Mouse (Mus musculus): ENCODE data around the gene Prss47. TPM values are rescaled to one million over a fixed set of nuclear protein-coding genes. Genes with fewer than 3 reads are reported as not detected.

The Prss47 gene
- polyA plus RNA-seq (2015; fragmentation: Nextera tagmentation; extraction: Ambion mirVana): not detected in 2 replicates

- Histone ChIP-seq H3K4me1 (replicated peaks) (no peaks in the 10 kb centered on the region), H3K27ac (no peak within 1 kb of the TSS), H3K27me3 (no peaks in the 10 kb centered on the region), H3K9ac (no peak within 1 kb of the TSS), H3K4me2 (no peak within 1 kb of the TSS), H3K4me3 (replicated peaks) (no peak within 1 kb of the TSS), H3K9me3 (replicated peaks) (no peaks in the 10 kb centered on the region), H3K36me3 (no peaks in the 10 kb centered on the region)
- WGBS (ENCODE audit: insufficient replicate concordance): 74% methylated on average over 9 of the region's 9 CpGs
- ATAC-seq (ENCODE audit: low read depth) (no peak), DNase-seq (no peak)
These were observed at the start of gene Prss47 for GRCm38 (mm10) chr13:65052660-65053059. TSS of gene Prss47 (minus strand) at chr13:65052760.

GRCm38 (mm10) chr13:65101232-65101631, 48.7 kb upstream of the Prss47 start:
- 63% methylated on average over 3 of the region's 3 CpGs for WGBS (ENCODE audit: insufficient replicate concordance)

GRCm38 (mm10) chr13:65100678-65101077, 48.1 kb upstream of the Prss47 start:
- peaks cover 20% of the 10 kb centered on the region for H3K4me1 ChIP-seq (replicated peaks)
- no peak overlapping the region for H3K9ac ChIP-seq
- no peak overlapping the region for H3K4me2 ChIP-seq
- no peaks in the 10 kb centered on the region for H3K9me3 ChIP-seq (replicated peaks)
- no peak overlapping the region for H3K27ac ChIP-seq
- H3K36me3 ChIP-seq: peaks cover 6% of the 10 kb centered on the region
- DNase-seq: no peak
- WGBS (ENCODE audit: insufficient replicate concordance): 79% methylated on average over 9 of the region's 9 CpGs
- ATAC-seq (ENCODE audit: low read depth): no peak
- no peaks in the 10 kb centered on the region for H3K27me3 ChIP-seq
- H3K4me3 ChIP-seq (replicated peaks): no peak overlapping the region

More at GRCm38 (mm10) chr13:65101232-65101631, 48.7 kb upstream of the Prss47 start:
- Histone ChIP-seq H3K4me2 (no peak overlapping the region), H3K9me3 (replicated peaks) (no peaks in the 10 kb centered on the region), H3K9ac (no peak overlapping the region), H3K27me3 (no peaks in the 10 kb centered on the region), H3K4me1 (replicated peaks) (peaks cover 20% of the 10 kb centered on the region), H3K27ac (no peak overlapping the region), H3K4me3 (replicated peaks) (no peak overlapping the region), H3K36me3 (peaks cover 6% of the 10 kb centered on the region; the same call in 1 of the 2 replicates)
- DNase-seq (no peak), ATAC-seq (ENCODE audit: low read depth) (no peak)

- no peak overlapping the region for H3K4me3 ChIP-seq (replicated peaks)
- H3K27ac ChIP-seq: no peak overlapping the region
- DNase-seq: no peak
- peaks cover 15% of the 10 kb centered on the region for H3K36me3 ChIP-seq
- H3K9ac ChIP-seq: no peak overlapping the region
- no peak for ATAC-seq (ENCODE audit: low read depth)
- H3K9me3 ChIP-seq (replicated peaks): no peaks in the 10 kb centered on the region
- no peak overlapping the region for H3K4me2 ChIP-seq
- H3K4me1 ChIP-seq (replicated peaks): peaks cover 17% of the 10 kb centered on the region
- no peaks in the 10 kb centered on the region for H3K27me3 ChIP-seq
These were observed 44.5 kb upstream of the Prss47 start for GRCm38 (mm10) chr13:65097018-65097417.

- Histone ChIP-seq H3K27ac (no peak overlapping the region), H3K9me3 (replicated peaks) (no peaks in the 10 kb centered on the region), H3K4me2 (no peak overlapping the region), H3K27me3 (no peaks in the 10 kb centered on the region), H3K4me3 (replicated peaks) (no peak overlapping the region), H3K9ac (no peak overlapping the region), H3K36me3 (peaks cover 21% of the 10 kb centered on the region), H3K4me1 (replicated peaks) (peaks cover 10% of the 10 kb centered on the region)
- no peak for DNase-seq
- WGBS (ENCODE audit: insufficient replicate concordance): 84% methylated on average over 4 of the region's 4 CpGs
- no peak for ATAC-seq (ENCODE audit: low read depth)
These were observed 43.4 kb upstream of the Prss47 start for GRCm38 (mm10) chr13:65095923-65096322.

GRCm38 (mm10) chr13:65069969-65070368, 17.4 kb upstream of the Prss47 start:
- ATAC-seq (ENCODE audit: low read depth) (no peak), DNase-seq (no peak)
- no peaks in the 10 kb centered on the region for H3K9me3 ChIP-seq (replicated peaks)
- H3K27me3 ChIP-seq: no peaks in the 10 kb centered on the region
- no peaks in the 10 kb centered on the region for H3K4me1 ChIP-seq (replicated peaks)
- no peak overlapping the region for H3K4me2 ChIP-seq
- H3K9ac ChIP-seq: no peak overlapping the region
- no peak overlapping the region for H3K27ac ChIP-seq
- peaks cover 39% of the 10 kb centered on the region for H3K36me3 ChIP-seq
- 64% methylated on average over 2 of the region's 2 CpGs for WGBS (ENCODE audit: insufficient replicate concordance)
- H3K4me3 ChIP-seq (replicated peaks): no peak overlapping the region

- Histone ChIP-seq H3K4me1 (replicated peaks) (no peaks in the 10 kb centered on the region), H3K27ac (no peak overlapping the region), H3K4me2 (no peak overlapping the region), H3K9ac (no peak overlapping the region), H3K36me3 (no peaks in the 10 kb centered on the region), H3K27me3 (no peaks in the 10 kb centered on the region), H3K9me3 (replicated peaks) (no peaks in the 10 kb centered on the region), H3K4me3 (replicated peaks) (no peak overlapping the region)
- DNase-seq (no peak), ATAC-seq (ENCODE audit: low read depth) (no peak)
- 48% methylated on average over 4 of the region's 4 CpGs for WGBS (ENCODE audit: insufficient replicate concordance)
These were observed 17.5 kb downstream of the Prss47 start for GRCm38 (mm10) chr13:65035057-65035456.

GRCm38 (mm10) chr13:65032758-65033157, 19.8 kb downstream of the Prss47 start, which contains the start of gene Spata31d1c:
TSS of gene Spata31d1c (plus strand) at chr13:65033058.
- Histone ChIP-seq H3K9ac (no peak within 1 kb of the TSS), H3K27ac (no peak within 1 kb of the TSS), H3K36me3 (no peaks in the 10 kb centered on the region), H3K9me3 (replicated peaks) (no peaks in the 10 kb centered on the region), H3K4me1 (replicated peaks) (no peaks in the 10 kb centered on the region), H3K4me2 (no peak within 1 kb of the TSS), H3K4me3 (replicated peaks) (no peak within 1 kb of the TSS), H3K27me3 (no peaks in the 10 kb centered on the region)
- no peak for ATAC-seq (ENCODE audit: low read depth)
- no peak for DNase-seq

GRCm38 (mm10) chr13:65011052-65011738, 41.4 kb downstream of the Prss47 start:
- no peak overlapping the region for H3K4me3 ChIP-seq (replicated peaks)
- 49% methylated on average over 4 of the region's 4 CpGs for WGBS (ENCODE audit: insufficient replicate concordance)
- H3K9me3 ChIP-seq (replicated peaks): no peaks in the 10 kb centered on the region
- DNase-seq (no peak), ATAC-seq (ENCODE audit: low read depth) (peak; percentile 87)
- no peak overlapping the region for H3K4me2 ChIP-seq
- H3K27ac ChIP-seq: no peak overlapping the region; the same call in 1 of the 2 replicates
- H3K4me1 ChIP-seq (replicated peaks): no peaks in the 10 kb centered on the region
- H3K27me3 ChIP-seq: no peaks in the 10 kb centered on the region
- no peaks in the 10 kb centered on the region for H3K36me3 ChIP-seq
- no peak overlapping the region for H3K9ac ChIP-seq

- no peak overlapping the region for H3K4me3 ChIP-seq (replicated peaks)
- no peak overlapping the region for H3K27ac ChIP-seq
- WGBS (ENCODE audit: insufficient replicate concordance): 45% methylated on average over 1 of the region's 1 CpGs
- no peaks in the 10 kb centered on the region for H3K9me3 ChIP-seq (replicated peaks)
- no peaks in the 10 kb centered on the region for H3K27me3 ChIP-seq
- no peak overlapping the region for H3K9ac ChIP-seq
- H3K36me3 ChIP-seq: no peaks in the 10 kb centered on the region
- no peak overlapping the region for H3K4me2 ChIP-seq
- no peaks in the 10 kb centered on the region for H3K4me1 ChIP-seq (replicated peaks)
- no peak for DNase-seq
- no peak for ATAC-seq (ENCODE audit: low read depth)
These were observed 44.6 kb downstream of the Prss47 start for GRCm38 (mm10) chr13:65007971-65008370.

GRCm38 (mm10) chr13:65006760-65007159, 45.8 kb downstream of the Prss47 start:
- WGBS (ENCODE audit: insufficient replicate concordance): 84% methylated on average over 1 of the region's 1 CpGs
- H3K4me2 ChIP-seq: no peak overlapping the region

GRCm38 (mm10) chr13:65005414-65005813, 47.1 kb downstream of the Prss47 start:
- H3K4me3 ChIP-seq (replicated peaks): no peak overlapping the region
- no peaks in the 10 kb centered on the region for H3K27me3 ChIP-seq
- no peaks in the 10 kb centered on the region for H3K4me1 ChIP-seq (replicated peaks)
- no peak overlapping the region for H3K4me2 ChIP-seq
- ATAC-seq (ENCODE audit: low read depth) (no peak), DNase-seq (no peak)
- H3K27ac ChIP-seq: no peak overlapping the region
- H3K9me3 ChIP-seq (replicated peaks): no peaks in the 10 kb centered on the region; the same call in 1 of the 2 replicates
- H3K36me3 ChIP-seq: no peaks in the 10 kb centered on the region
- H3K9ac ChIP-seq: no peak overlapping the region

More at GRCm38 (mm10) chr13:65006760-65007159, 45.8 kb downstream of the Prss47 start:
- ATAC-seq (ENCODE audit: low read depth) (no peak), DNase-seq (no peak)
- Histone ChIP-seq H3K9ac (no peak overlapping the region), H3K4me1 (replicated peaks) (no peaks in the 10 kb centered on the region), H3K9me3 (replicated peaks) (no peaks in the 10 kb centered on the region), H3K27ac (no peak overlapping the region), H3K36me3 (no peaks in the 10 kb centered on the region), H3K27me3 (no peaks in the 10 kb centered on the region), H3K4me3 (replicated peaks) (no peak overlapping the region)
